Mouse (Mus musculus) MEL (cell line): ENCODE measurements around the gene Pex11b. TPM values are rescaled to one million over a fixed set of nuclear protein-coding genes. Genes with fewer than 3 reads are reported as not detected.

Experiments
- DNase-seq: peaks from one replicate; pipeline ENCODE4 v3.0.0; 2011; ENCODE audit warnings: low read depth, low spot score
- H3K27ac ChIP-seq: 2 replicates; pipeline ENCODE4 v1.5.1; 2012; ENCODE audit warnings: low read depth, mild to moderate bottlenecking, control low read depth, low read length, moderate library complexity; ENCODE audit not compliant: control insufficient read depth
- H3K27me3 ChIP-seq, 2 experiments: fragments of 150-350 bp in 1 of 2; sonication (generic) in 1 of 2; 2 replicates each; pipeline ENCODE4 v1.6.1; 2012; ENCODE audit warnings: low read length in 2 of 2, mild to moderate bottlenecking in 2 of 2, improper control_type of control experiment in 1 of 2, moderate library complexity in 1 of 2; ENCODE audit not compliant: insufficient read depth in 2 of 2, control insufficient read depth in 1 of 2
- H3K36me3 ChIP-seq, 2 experiments: 2 replicates each; pipeline ENCODE4 v1.6.1; 2012 to 2014; ENCODE audit warnings: low read length in 2 of 2, improper control_type of control experiment in 1 of 2, inconsistent platforms in 1 of 2, mild to moderate bottlenecking in 1 of 2; ENCODE audit not compliant: insufficient read depth in 2 of 2, control insufficient read depth in 1 of 2
- H3K4me1 ChIP-seq, 2 experiments: fragments of 150-350 bp in 1 of 2; sonication (generic) in 1 of 2; 2 replicates each; pipeline ENCODE4 v1.6.1; 2012; ENCODE audit warnings: low read length in 2 of 2, improper control_type of control experiment in 1 of 2, mild to moderate bottlenecking in 1 of 2; ENCODE audit not compliant: insufficient read depth in 2 of 2, control insufficient read depth in 1 of 2
- H3K4me3 ChIP-seq, 2 experiments: fragments of 150-350 bp in 1 of 2; sonication (generic) in 1 of 2; 2 replicates each; pipeline ENCODE4 v1.5.1; 2012; ENCODE audit warnings: low read depth in 2 of 2, low read length in 2 of 2, mild to moderate bottlenecking in 2 of 2, moderate library complexity in 2 of 2, control low read depth in 1 of 2, improper control_type of control experiment in 1 of 2; ENCODE audit not compliant: control insufficient read depth in 1 of 2, insufficient read depth in 1 of 2
- H3K79me2 ChIP-seq: 2 replicates; pipeline ENCODE4 v1.6.1; 2012; ENCODE audit warnings: mild to moderate bottlenecking, low read length, moderate library complexity; ENCODE audit not compliant: control insufficient read depth, poor library complexity, insufficient read depth
- H3K9ac ChIP-seq: 2 replicates; pipeline ENCODE4 v1.6.1; 2012; ENCODE audit warnings: low read depth, mild to moderate bottlenecking, control low read depth, low read length, moderate library complexity; ENCODE audit not compliant: control insufficient read depth, poor library complexity, severe bottlenecking
- H3K9me3 ChIP-seq: fragments of 150-350 bp; sonication (generic); replicated peaks from 2 replicates; pipeline ENCODE4 v1.6.1; 2012; ENCODE audit warnings: mild to moderate bottlenecking, low read length, improper control_type of control experiment, moderate library complexity; ENCODE audit not compliant: insufficient read depth
- CHD1 ChIP-seq: IDR thresholded peaks from 2 replicates; pipeline ENCODE4 v1.6.1; 2012; ENCODE audit warnings: low read depth, mild to moderate bottlenecking, inconsistent platforms, low read length, improper control_type of control experiment
- CHD2 ChIP-seq: IDR thresholded peaks from 2 replicates; pipeline ENCODE4 v1.6.1; 2011; ENCODE audit warnings: low read length, improper control_type of control experiment
- CTCF ChIP-seq, 3 experiments: IDR thresholded peaks in 2 of 3; conservative IDR thresholded peaks in 1 of 3; 2 replicates each; pipeline ENCODE4 v1.5.1; 2011 to 2012; ENCODE audit warnings: low read length in 3 of 3, low read depth in 2 of 3, mild to moderate bottlenecking in 2 of 3, improper control_type of control experiment in 1 of 3, inconsistent platforms in 1 of 3, mixed read lengths in 1 of 3, moderate library complexity in 1 of 3; ENCODE audit not compliant: control insufficient read depth in 1 of 3, insufficient read depth in 1 of 3, poor library complexity in 1 of 3, severe bottlenecking in 1 of 3
- E2F4 ChIP-seq: IDR thresholded peaks from 2 replicates; pipeline ENCODE4 v1.6.1; 2011; ENCODE audit warnings: low read depth, low read length, improper control_type of control experiment, borderline replicate concordance
- ETS1 ChIP-seq: IDR thresholded peaks from 2 replicates; pipeline ENCODE4 v1.6.1; 2012; ENCODE audit warnings: low read depth, mild to moderate bottlenecking, inconsistent platforms, low read length, improper control_type of control experiment, moderate library complexity
- MAZ ChIP-seq: IDR thresholded peaks from 2 replicates; pipeline ENCODE4 v1.6.1; 2012; ENCODE audit warnings: low read depth, mild to moderate bottlenecking, inconsistent platforms, low read length, improper control_type of control experiment
- MEF2A ChIP-seq: IDR thresholded peaks from 2 replicates; pipeline ENCODE4 v1.6.1; 2014; ENCODE audit warnings: low read depth, mild to moderate bottlenecking, inconsistent platforms, low read length, improper control_type of control experiment; ENCODE audit not compliant: poor library complexity, insufficient replicate concordance, severe bottlenecking; ENCODE audit errors: extremely low read depth
- MXI1 ChIP-seq: IDR thresholded peaks from 2 replicates; pipeline ENCODE4 v1.6.1; 2011; ENCODE audit warnings: mild to moderate bottlenecking, low read depth, low read length, improper control_type of control experiment
- MYC ChIP-seq: IDR thresholded peaks from 2 replicates; pipeline ENCODE4 v1.6.1; 2011; ENCODE audit warnings: low read depth, mild to moderate bottlenecking, low read length, improper control_type of control experiment, moderate library complexity
- NELFE ChIP-seq: IDR thresholded peaks from 2 replicates; pipeline ENCODE4 v1.6.1; 2011; ENCODE audit warnings: low read depth, low read length, improper control_type of control experiment
- NRF1 ChIP-seq: IDR thresholded peaks from 2 replicates; pipeline ENCODE4 v1.6.1; 2014; ENCODE audit warnings: low read depth, mild to moderate bottlenecking, inconsistent platforms, low read length, improper control_type of control experiment, moderate library complexity; ENCODE audit not compliant: poor library complexity, insufficient read depth, severe bottlenecking
- POLR2A ChIP-seq, 2 experiments: IDR thresholded peaks; 2 replicates each; pipeline ENCODE4 v1.6.1; 2011 to 2012; ENCODE audit warnings: low read length in 2 of 2, mild to moderate bottlenecking in 2 of 2, control low read depth in 1 of 2, improper control_type of control experiment in 1 of 2, low read depth in 1 of 2, moderate library complexity in 1 of 2; ENCODE audit not compliant: control insufficient read depth in 1 of 2, insufficient read depth in 1 of 2, poor library complexity in 1 of 2
- RAD21 ChIP-seq: IDR thresholded peaks from 2 replicates; pipeline ENCODE4 v1.6.1; 2011; ENCODE audit warnings: mild to moderate bottlenecking, low read depth, low read length, improper control_type of control experiment
- RCOR1 ChIP-seq: IDR thresholded peaks from 2 replicates; pipeline ENCODE4 v1.6.1; 2012; ENCODE audit warnings: low read depth, mild to moderate bottlenecking, inconsistent platforms, low read length, improper control_type of control experiment
- SMC3 ChIP-seq: IDR thresholded peaks from 2 replicates; pipeline ENCODE4 v1.6.1; 2011; ENCODE audit warnings: low read depth, low read length, improper control_type of control experiment
- TCF12 ChIP-seq: IDR thresholded peaks from 2 replicates; pipeline ENCODE4 v1.6.1; 2014; ENCODE audit warnings: low read depth, mild to moderate bottlenecking, inconsistent platforms, low read length, improper control_type of control experiment, moderate library complexity
- USF1 ChIP-seq: IDR thresholded peaks from 2 replicates; pipeline ENCODE4 v1.6.1; 2014; ENCODE audit warnings: low read depth, mild to moderate bottlenecking, inconsistent platforms, low read length, improper control_type of control experiment, moderate library complexity
- USF2 ChIP-seq, 2 experiments: IDR thresholded peaks; 2 replicates each; pipeline ENCODE4 v1.6.1; 2011 to 2012; ENCODE audit warnings: improper control_type of control experiment in 2 of 2, low read length in 2 of 2, borderline replicate concordance in 1 of 2, inconsistent platforms in 1 of 2, low read depth in 1 of 2, mild to moderate bottlenecking in 1 of 2; ENCODE audit not compliant: insufficient read depth in 1 of 2
- ZKSCAN1 ChIP-seq: IDR thresholded peaks from 2 replicates; pipeline ENCODE4 v1.6.1; 2012; ENCODE audit warnings: low read depth, mild to moderate bottlenecking, inconsistent platforms, low read length, improper control_type of control experiment, moderate library complexity
- ZMIZ1 ChIP-seq: IDR thresholded peaks from 2 replicates; pipeline ENCODE4 v1.6.1; 2012; ENCODE audit warnings: low read depth, mild to moderate bottlenecking, inconsistent platforms, low read length, improper control_type of control experiment, moderate library complexity
- polyA plus RNA-seq, 2 experiments: library from polyadenylated mRNA; stranded (reverse) in 1 of 2; unstranded in 1 of 2; fragments of >175 nt in 1 of 2; fragments of >200 nt in 1 of 2; gene quantifications; 2 replicates each; pipeline versions ENCODE4 v1.2.1 to v1.2.4; 2012; ENCODE audit warnings: low replicate concordance in 2 of 2, low read depth in 1 of 2; ENCODE audit not compliant: insufficient read length in 2 of 2, insufficient read depth in 1 of 2, missing spikeins in 1 of 2
- total RNA-seq: library from RNA; depleted of rRNA; stranded (reverse); fragments of 300-350 nt; gene quantifications from 2 replicates; pipeline ENCODE4 v1.2.3, GENCODE M21; 2012

Gene Pex11b
- total and polyA plus RNA-seq, 3 experiments: 38.2 to 82.8 TPM; not detected in 1

- Histone ChIP-seq H3K36me3 (peaks cover 0 to 10% of the 10 kb centered on the region in 2 experiments; a peak in 2 of 4 replicates), H3K9ac (peak within 1 kb of the TSS; percentile 37), H3K27ac (no peak within 1 kb of the TSS), H3K9me3 (no peaks in the 10 kb centered on the region)
- TF ChIP-seq ETS1: no peak
- TF ChIP-seq E2F4: no peak
- TF ChIP-seq ZMIZ1: 0 out of 2 replicates have a peak, but pooled peaks have one; percentile 29
- TF ChIP-seq MEF2A: peak; percentile 71; the same call in 1 of the 2 replicates
- TF ChIP-seq, all 39 proteins: peak for 2
- Histone ChIP-seq H3K4me1 (peaks cover 9 to 10% of the 10 kb centered on the region in 2 experiments; a peak in 3 of 4 replicates), H3K79me2 (peaks cover 3% of the 10 kb centered on the region; the same call in 1 of the 2 replicates), H3K4me3 (peak within 1 kb of the TSS; percentile 38 to 45), H3K27me3 (no peaks in the 10 kb centered on the region)
- DNase-seq: no peak
Observed at GRCm38 (mm10) chr3:96596228-96596707, 38.9 kb upstream of the Pex11b start, which contains the start of gene Ankrd34a. TSS of gene Ankrd34a (plus strand) at chr3:96596636.

DNA sequence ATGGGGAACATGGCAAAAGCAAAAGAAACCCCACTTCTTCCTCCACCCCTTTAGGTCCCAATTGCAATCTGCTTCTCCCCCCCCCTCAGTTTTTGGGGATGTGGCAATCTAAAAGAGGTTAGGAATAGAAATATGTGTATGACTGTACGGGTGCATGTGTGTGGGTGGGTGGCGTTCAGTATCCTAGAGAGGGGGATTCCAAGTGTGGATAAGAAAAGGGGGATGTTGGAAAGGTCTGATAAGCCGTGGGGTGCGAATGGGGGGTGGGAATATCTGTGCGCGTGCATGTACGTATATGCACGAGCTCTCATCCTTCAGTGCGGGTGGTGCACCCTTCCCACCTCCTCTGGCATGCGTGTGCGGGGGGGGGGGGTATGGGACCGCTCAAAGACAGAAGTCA lies 38.3 kb upstream of the Pex11b start:
- H3K27me3 ChIP-seq: no peaks in the 10 kb centered on the region
- TF ChIP-seq CTCF (IDR thresholded peaks at IDR 0.05 in 2 of 3, conservative IDR thresholded peaks at IDR 0.05 in 1 of 3; ENCODE audit: control insufficient read depth in 1 of 3, insufficient read depth in 1 of 3, low read depth in 2 of 3, low read length in 3 of 3, poor library complexity in 1 of 3, severe bottlenecking in 1 of 3): no peak
- no peak for TF ChIP-seq POLR2A (IDR thresholded peaks at IDR 0.05; ENCODE audit: control insufficient read depth in 1 of 2, insufficient read depth in 1 of 2, low read depth in 1 of 2, low read length in 2 of 2, poor library complexity in 1 of 2)
- TF ChIP-seq MEF2A: no peak
- no peak for TF ChIP-seq MYC
- TF ChIP-seq CHD2: no peak
- TF ChIP-seq TCF12: no peak
- no peak for TF ChIP-seq USF2 (IDR thresholded peaks at IDR 0.05; ENCODE audit: borderline replicate concordance in 1 of 2, insufficient read depth in 1 of 2, low read depth in 1 of 2, low read length in 2 of 2)
- TF ChIP-seq MXI1: no peak
- TF ChIP-seq USF1: no peak
- no peak for TF ChIP-seq NRF1
- TF ChIP-seq ZKSCAN1: no peak
- no peak for TF ChIP-seq SMC3
- TF ChIP-seq CHD1: no peak
- TF ChIP-seq MAZ: no peak
- TF ChIP-seq NELFE: no peak
- no peak for TF ChIP-seq RAD21
- no peak for TF ChIP-seq RCOR1
- H3K27ac ChIP-seq: no peak overlapping the region
- peak overlapping the region; percentile 38 to 45 for H3K4me3 ChIP-seq
- H3K36me3 ChIP-seq: peaks cover 0 to 12% of the 10 kb centered on the region in 2 experiments; a peak in 2 of 4 replicates
- DNase-seq: peak; percentile 30
- H3K4me1 ChIP-seq: peaks cover 11 to 14% of the 10 kb centered on the region in 2 experiments
- peaks cover 3% of the 10 kb centered on the region; the same call in 1 of the 2 replicates for H3K79me2 ChIP-seq
- no peaks in the 10 kb centered on the region for H3K9me3 ChIP-seq
- H3K9ac ChIP-seq: peak overlapping the region; percentile 37
